Mouse (Mus musculus) neutrophil, adult 5-6 weeks (primary cell): Measurements from ENCODE around the gene Amdhd1. TPM values are rescaled to one million over a fixed set of nuclear protein-coding genes. Genes with fewer than 3 reads are reported as not detected.
A peak's percentile ranks its signal among the peaks of the same experiment; 100 is the strongest.

Experiments
- ATAC-seq: fragments of 151-379, 151-347 bp; 2 replicates; pipeline ENCODE4 v1.8.0; 2017; ENCODE audit warnings: mild to moderate bottlenecking, moderate TSS enrichment; ENCODE audit not compliant: insufficient number of reproducible peaks, poor library complexity, low FRiP score, severe bottlenecking; ENCODE audit errors: extremely low read depth
- total RNA-seq: library from RNA; stranded (forward); fragments of 200-1000 nt; gene quantifications from 2 replicates; pipeline ENCODE4 v1.2.3, GENCODE M21; 2017

Gene Amdhd1
- total RNA-seq, 1 experiment from 2014 or later: not detected

DNA sequence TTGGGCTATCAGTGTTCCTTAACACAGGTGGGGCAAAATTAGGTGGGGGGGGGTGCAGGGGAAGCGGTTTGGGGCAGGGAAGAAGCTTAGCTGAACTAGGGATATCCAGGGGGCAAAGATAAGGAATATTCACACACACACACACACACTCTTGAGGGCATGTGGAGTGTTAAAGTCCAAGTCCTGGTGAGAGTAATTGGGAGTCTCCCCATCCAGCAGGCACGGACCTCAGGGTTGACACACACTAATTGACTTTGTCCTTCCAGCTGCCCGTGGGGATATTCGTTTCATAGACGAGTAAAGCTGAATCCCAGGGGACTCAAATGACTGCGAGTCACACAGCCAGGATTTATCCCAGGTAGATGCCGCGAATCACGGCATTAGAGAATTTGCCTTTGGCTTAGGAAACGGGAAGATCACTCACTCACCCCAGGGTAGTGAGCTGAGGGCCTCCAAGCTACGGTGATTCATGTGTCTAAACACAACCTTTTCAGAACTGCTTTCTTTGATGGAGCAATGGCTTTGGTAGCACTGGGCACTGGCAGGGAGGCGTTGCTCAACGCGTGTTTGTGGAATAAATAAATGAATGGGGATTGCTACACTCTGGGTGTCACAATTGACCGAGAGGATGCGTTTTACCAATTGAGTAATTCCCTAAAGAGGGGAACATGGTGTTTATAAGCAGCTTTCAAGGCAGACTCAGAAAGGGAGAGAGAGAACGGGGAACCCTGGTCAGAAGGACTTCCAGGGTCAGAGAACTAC, 51.6 kb downstream of the Amdhd1 start, which contains the start of gene Hal:
TSS of gene Hal (plus strand) at position 703 of the 762 bp plus-strand sequence.
- ATAC-seq: peak; percentile 49

DNA sequence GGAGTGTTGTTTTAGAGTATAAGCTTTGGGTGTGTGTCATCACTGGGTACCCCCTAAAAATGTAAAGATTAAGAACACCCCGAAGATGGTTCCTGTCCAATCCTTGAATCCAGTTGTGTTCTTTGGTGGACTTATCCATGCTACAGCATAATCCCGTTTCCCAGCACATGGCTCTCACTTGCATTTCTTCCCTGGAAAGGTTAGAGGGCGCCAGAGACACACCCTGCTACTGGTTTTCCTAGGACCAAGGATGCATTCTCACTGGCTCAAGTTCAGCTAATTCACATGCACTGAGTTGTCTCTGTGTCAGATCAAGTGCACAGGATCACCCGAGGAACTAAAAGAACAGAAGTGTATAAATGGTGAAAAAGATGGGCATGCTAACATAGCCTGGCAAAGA, 53.2 kb downstream of the Amdhd1 start:
- ATAC-seq: no peak

DNA sequence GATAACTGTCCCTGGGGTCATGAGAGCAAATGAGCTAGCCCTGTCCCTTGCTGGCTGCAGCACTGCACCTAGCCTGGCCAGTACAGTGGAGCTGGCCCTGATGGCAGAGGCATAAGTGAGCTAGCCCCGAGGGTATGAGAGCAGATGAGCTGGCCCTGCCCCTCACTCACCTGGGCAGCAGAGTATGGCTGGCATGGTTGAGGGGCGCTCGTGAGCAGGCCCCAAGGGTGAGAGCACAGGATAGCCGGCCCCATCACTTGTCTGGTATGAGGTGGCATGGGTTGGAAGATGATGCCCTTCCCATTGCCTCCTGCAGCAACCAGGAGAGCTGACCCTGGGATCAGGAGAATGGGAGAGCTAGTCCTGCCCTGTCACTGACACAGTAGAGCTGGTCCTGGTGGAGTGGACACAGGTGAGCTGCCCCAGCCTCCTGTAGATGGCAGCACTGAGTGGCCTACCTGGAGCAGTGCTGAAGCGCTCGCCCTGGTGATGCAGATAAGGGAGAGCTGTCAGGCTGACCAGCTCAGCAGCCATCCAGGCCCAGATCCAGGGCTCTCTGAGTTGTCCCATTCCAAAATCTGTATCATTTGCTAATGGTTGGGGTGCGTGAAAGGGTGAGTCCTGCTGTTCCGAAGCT, 54.7 kb downstream of the Amdhd1 start:
- ATAC-seq: no peak

DNA sequence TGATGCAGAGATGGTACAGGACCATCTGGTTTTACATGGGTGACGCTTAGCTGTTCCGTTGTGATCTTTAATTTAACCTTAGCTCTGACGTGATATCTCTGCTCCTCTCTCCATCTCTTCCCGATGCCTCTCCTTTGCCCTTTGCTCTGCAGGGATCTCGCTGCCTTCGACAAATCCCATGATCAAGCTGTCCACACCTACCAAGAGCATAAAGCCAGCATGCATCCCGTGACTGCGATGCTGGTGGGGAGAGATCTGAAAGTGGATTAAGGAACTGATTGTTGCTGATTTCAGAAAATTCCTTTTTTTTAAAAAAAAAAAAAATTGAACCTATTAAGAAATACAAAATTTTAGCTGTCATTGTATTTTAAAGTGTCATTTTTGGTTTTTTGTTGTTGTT, 55.3 kb downstream of the Amdhd1 start:
- ATAC-seq: no peak

Other genes starting within 250 kb of the Amdhd1 start
- 17.2 and 22.2 TPM in 2 replicates for gene Elk3, start 228.9 kb downstream of the Amdhd1 start, total RNA-seq
- 65.7 and 69.6 TPM in 2 replicates for gene Lta4h, start 86.6 kb downstream of the Amdhd1 start, total RNA-seq
- gene Hal, start 51.3 kb downstream of the Amdhd1 start, total RNA-seq: 0.35 and 0.37 TPM in 2 replicates
- not detected in 2 replicates for gene Ccdc38, start 599 bp upstream of the Amdhd1 start, total RNA-seq
- 27.2 and 40.0 TPM in 2 replicates for gene Snrpf, start 49.7 kb upstream of the Amdhd1 start, total RNA-seq
- gene Ntn4, start 100.6 kb upstream of the Amdhd1 start, total RNA-seq: not detected in 2 replicates